Mouse (Mus musculus) hindlimb bud, embryonic 11.5 days (tissue): ENCODE measurements at regions not wholly inside any gene's neighbourhood (a gene's known extent, or its start where the extent isn't known, plus 50 kb on each side); places are given as distances from the start of the nearest gene placed in this dataset.
"Not testable (repeated sequence)": the region's sequence is repeated elsewhere in the genome, so short reads cannot be mapped to it uniquely, and the experiment has no call there.

Experiments used
- DNase-seq: peaks from one replicate; pipeline ENCODE4 v3.0.0-alpha.2; 2012; ENCODE audit warnings: low read depth, low spot score; ENCODE audit errors: extremely low spot score

GRCm38 (mm10) chr13:107774499-107774898, 269.7 kb upstream of the Smim15 start:
- DNase-seq, result not testable (repeated sequence)

GRCm38 (mm10) chr13:107767262-107767624, 277.0 kb upstream of the Smim15 start:
- DNase-seq, result peak; percentile 62

- peak; percentile 53 for DNase-seq
Measured at GRCm38 (mm10) chr13:107766397-107767261, 277.6 kb upstream of the Smim15 start.

GRCm38 (mm10) chr13:107763911-107764310, 280.3 kb upstream of the Smim15 start:
- no peak for DNase-seq

GRCm38 (mm10) chr13:107760511-107760910, 283.7 kb upstream of the Smim15 start:
- DNase-seq, result no peak

- no peak for DNase-seq
Measured at GRCm38 (mm10) chr13:107758327-107759095, 285.7 kb upstream of the Smim15 start.

- no peak for DNase-seq
Measured at GRCm38 (mm10) chr13:107752745-107753144, 291.5 kb upstream of the Smim15 start.

- DNase-seq, result no peak
Measured at GRCm38 (mm10) chr13:107743464-107744218, 300.6 kb upstream of the Smim15 start.

GRCm38 (mm10) chr13:107736581-107736980, 307.7 kb upstream of the Smim15 start:
- no peak for DNase-seq

GRCm38 (mm10) chr13:107734161-107734905, 309.9 kb upstream of the Smim15 start:
- DNase-seq, result no peak

- DNase-seq, result no peak
Measured at GRCm38 (mm10) chr13:107730976-107731375, 313.3 kb upstream of the Smim15 start.

- DNase-seq, result no peak
Measured at GRCm38 (mm10) chr13:107726491-107726890, 317.8 kb upstream of the Smim15 start.

- DNase-seq, result no peak
Measured at GRCm38 (mm10) chr13:107721901-107722300, 322.3 kb upstream of the Smim15 start.

GRCm38 (mm10) chr13:107720874-107721574, 323.2 kb upstream of the Smim15 start:
- no peak for DNase-seq

GRCm38 (mm10) chr13:107718973-107719620, 325.1 kb upstream of the Smim15 start:
- DNase-seq, result no peak

GRCm38 (mm10) chr13:107715616-107716015, 328.6 kb upstream of the Smim15 start:
- no peak for DNase-seq

- DNase-seq, result no peak
Measured at GRCm38 (mm10) chr13:107714001-107714400, 330.2 kb upstream of the Smim15 start.

- DNase-seq, result no peak
Measured at GRCm38 (mm10) chr13:107711341-107711994, 332.8 kb upstream of the Smim15 start.

- no peak for DNase-seq
Measured at GRCm38 (mm10) chr13:107710368-107710767, 333.9 kb upstream of the Smim15 start.
